Mouse (Mus musculus): ENCODE data around the gene Scyl2. TPM values are rescaled to one million over a fixed set of nuclear protein-coding genes. Genes with fewer than 3 reads are reported as not detected.
"Not testable (repeated sequence)": the region's sequence is repeated elsewhere in the genome, so short reads cannot be mapped to it uniquely, and the experiment has no call there.

Gene Scyl2
- polyA plus RNA-seq, 1 experiment from 2014 or later = 6.2 TPM

DNA sequence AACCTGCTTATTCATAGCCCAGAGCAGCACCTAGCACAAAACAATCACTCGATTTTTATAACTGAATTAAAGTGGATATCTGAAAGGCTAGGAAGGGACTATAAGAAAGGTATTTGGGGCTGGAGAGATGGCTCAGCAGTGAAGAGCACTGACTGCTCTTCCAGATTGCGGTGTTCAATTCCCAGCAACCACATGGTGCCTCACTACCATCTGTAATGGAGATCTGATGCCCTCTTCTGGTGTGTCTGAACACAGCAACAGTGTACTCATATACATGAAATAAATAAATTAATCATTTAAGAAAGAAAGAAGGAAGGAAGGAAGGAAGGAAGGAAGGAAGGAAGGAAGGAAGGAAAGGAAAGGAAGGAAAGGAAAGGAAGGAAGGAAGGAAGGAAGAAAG, 10.2 kb upstream of the Scyl2 start:
- not testable (repeated sequence) for H3K27me3 ChIP-seq (ENCODE audit: insufficient read depth, poor library complexity, severe bottlenecking); H3K36me3 ChIP-seq; H3K9me3 ChIP-seq; H3K27ac ChIP-seq; H3K4me1 ChIP-seq; H3K4me3 ChIP-seq; DNase-seq (ENCODE audit: low spot score)
- WGBS = 58% methylated on average over 2 of the region's 2 CpGs

DNA sequence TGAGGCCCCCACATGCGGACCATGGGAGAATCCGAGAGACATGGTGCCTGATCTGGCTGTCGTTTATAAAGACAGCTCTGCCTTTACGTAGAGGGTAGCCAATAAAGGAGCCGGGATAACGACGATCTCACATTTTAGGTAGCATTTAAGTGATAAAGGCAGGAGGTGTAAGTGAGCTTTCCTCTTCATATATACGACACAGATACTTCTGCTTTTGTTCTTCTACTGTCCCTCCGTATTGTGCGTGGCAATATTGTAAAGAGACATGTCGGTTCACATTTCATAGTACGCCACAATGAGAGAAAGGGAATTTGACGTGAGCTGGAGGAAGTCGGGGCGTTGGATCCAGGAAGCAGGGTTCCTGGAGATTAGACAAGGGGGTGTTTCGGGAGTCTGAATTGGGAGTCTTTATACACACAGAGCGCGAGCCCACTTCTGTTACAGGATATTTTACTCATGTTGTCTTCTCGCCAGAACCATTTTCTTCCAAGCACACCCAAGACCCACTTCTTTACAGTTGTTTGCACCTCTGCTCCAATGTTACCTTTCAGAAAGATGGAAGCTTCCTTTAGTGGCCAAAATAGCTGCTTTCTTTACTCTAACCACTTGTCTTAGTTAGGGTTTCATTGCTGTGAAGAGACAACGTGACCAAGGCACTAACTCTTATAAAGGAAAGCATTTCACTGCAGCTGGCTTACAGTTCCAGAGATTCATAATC, 9.3 kb upstream of the Scyl2 start:
- no peak overlapping the region for H3K27ac ChIP-seq
- H3K4me3 ChIP-seq = no peak overlapping the region
- H3K4me1 ChIP-seq = no peaks in the 10 kb centered on the region
- H3K27me3 ChIP-seq (ENCODE audit: insufficient read depth, poor library complexity, severe bottlenecking) = no peaks in the 10 kb centered on the region
- no peak for DNase-seq (ENCODE audit: low spot score)
- 73% methylated on average over 20 of the region's 20 CpGs for WGBS
- H3K9me3 ChIP-seq = no peaks in the 10 kb centered on the region
- H3K36me3 ChIP-seq = no peaks in the 10 kb centered on the region

DNA sequence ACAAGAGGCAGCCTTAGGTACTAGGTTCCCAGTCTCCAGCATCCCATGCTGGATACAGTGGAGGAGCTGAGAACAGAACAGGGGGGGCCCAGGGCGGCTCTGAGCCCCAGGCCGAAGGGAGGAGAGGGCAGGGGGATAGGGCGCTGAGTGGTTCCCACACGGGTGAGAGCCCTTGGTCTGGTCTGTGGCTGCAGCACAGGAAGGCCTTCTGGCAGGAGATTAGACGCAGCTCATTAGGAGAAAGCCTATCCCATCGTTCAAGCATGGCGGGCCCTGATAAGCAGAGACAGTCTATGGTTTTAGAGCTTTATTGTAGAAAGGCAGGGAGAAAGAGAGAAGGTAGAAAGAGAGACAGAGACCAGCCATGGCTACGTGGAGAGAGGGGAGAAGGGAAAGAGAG, 3.9 kb upstream of the Scyl2 start:
- no peak for DNase-seq (ENCODE audit: low spot score)
- no peaks in the 10 kb centered on the region for H3K27me3 ChIP-seq (ENCODE audit: insufficient read depth, poor library complexity, severe bottlenecking)
- no peak overlapping the region for H3K4me3 ChIP-seq
- H3K36me3 ChIP-seq = no peaks in the 10 kb centered on the region
- H3K4me1 ChIP-seq = peaks cover 3% of the 10 kb centered on the region; the same call in 1 of the 2 replicates
- no peaks in the 10 kb centered on the region for H3K9me3 ChIP-seq
- no peak overlapping the region for H3K27ac ChIP-seq
- 52% methylated on average over 8 of the region's 8 CpGs for WGBS

DNA sequence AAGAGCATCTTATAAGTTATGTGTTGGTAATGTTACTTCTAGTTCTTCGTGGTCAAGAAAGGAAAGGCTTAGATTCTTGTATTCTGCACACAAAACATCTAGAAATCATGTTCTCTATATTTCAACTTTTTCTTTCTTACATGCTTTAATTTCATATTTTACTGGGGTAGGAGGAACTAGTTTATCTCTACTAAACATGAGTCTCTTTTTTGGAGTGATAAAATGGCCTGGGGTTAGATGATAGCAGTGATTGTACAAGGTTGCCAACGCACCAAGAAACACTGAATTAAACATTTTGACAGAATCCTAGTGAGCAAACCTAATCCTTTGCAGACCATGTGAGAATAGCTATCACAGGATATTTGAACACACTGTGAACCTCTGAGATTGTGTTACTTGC, 1.4 kb upstream of the Scyl2 start:
- H3K4me1 ChIP-seq = peaks cover 5% of the 10 kb centered on the region; the same call in 1 of the 2 replicates
- H3K9me3 ChIP-seq = no peaks in the 10 kb centered on the region
- no peak overlapping the region for H3K4me3 ChIP-seq
- H3K36me3 ChIP-seq = peaks cover 6% of the 10 kb centered on the region; the same call in 1 of the 2 replicates
- WGBS = 83% methylated on average over 2 of the region's 2 CpGs
- DNase-seq (ENCODE audit: low spot score) = no peak
- no peaks in the 10 kb centered on the region for H3K27me3 ChIP-seq (ENCODE audit: insufficient read depth, poor library complexity, severe bottlenecking)
- H3K27ac ChIP-seq = no peak overlapping the region

DNA sequence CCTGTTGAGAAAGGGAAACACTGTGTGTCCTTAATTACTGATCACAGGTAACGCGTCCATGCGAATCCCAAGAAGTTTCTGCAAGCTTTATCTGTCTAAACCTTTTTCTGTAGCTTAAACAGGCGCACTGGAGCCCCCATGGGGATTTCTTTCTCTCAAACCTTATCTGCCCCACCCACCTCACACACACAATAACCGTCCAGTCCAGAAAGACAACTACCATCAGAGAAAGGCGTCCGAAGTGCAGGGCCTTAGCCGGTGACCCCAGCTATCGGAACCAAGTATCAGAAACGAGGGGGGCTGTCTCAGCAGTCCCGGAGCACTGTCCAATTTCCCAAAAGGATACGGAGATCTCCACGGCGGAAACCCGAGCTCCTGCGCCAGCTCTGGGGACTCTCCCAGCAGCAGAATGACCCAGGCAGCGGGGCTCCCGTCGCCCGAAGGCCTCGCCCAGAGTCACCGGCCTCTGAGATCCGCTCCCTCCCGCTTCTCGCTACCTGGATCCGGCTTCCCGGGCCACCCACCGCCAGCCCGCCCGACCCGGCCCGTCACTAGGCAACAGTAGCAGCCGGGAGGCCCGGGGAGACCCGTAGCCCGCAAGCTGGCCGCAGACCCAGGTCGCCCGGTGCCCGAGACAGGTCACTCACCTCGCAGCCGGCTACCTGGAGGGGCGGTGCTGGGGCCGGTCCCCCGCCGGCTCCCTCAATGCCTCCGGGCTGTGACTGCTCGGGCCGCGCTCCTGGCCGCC, 520 bp downstream of the Scyl2 start:
- WGBS = under 1% methylated on average over 48 of the region's 51 CpGs
- peak overlapping the region; percentile 100 for H3K4me3 ChIP-seq
- H3K36me3 ChIP-seq = peaks cover 6% of the 10 kb centered on the region; the same call in 1 of the 2 replicates
- H3K27ac ChIP-seq = peak overlapping the region; percentile 92
- DNase-seq (ENCODE audit: low spot score) = peak; percentile 87
- no peaks in the 10 kb centered on the region for H3K27me3 ChIP-seq (ENCODE audit: insufficient read depth, poor library complexity, severe bottlenecking)
- no peaks in the 10 kb centered on the region for H3K9me3 ChIP-seq
- H3K4me1 ChIP-seq = peaks cover 5% of the 10 kb centered on the region; the same call in 1 of the 2 replicates

DNA sequence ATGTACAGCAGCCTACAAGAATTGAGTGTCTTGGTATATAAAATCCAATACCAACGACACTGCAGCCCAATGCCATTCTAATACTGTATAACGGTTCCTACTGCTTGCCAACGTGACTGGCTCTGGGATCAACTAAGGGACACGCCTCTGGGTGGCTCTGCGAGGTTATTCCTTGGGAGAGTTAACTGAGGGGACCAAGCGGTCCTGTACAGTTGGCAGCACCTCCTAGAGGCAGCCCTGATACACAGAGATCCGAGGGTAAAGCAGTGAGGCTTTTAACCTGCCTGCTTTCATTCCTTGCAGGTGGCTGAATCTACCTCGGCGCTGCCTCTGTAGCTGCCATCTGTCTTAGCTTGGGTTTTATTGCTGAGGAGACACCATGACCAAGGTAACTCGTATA, 3.1 kb downstream of the Scyl2 start:
- Histone ChIP-seq H3K4me1 (peaks cover 5% of the 10 kb centered on the region; the same call in 1 of the 2 replicates), H3K27me3 (ENCODE audit: insufficient read depth, poor library complexity, severe bottlenecking) (no peaks in the 10 kb centered on the region), H3K27ac (no peak overlapping the region), H3K36me3 (peaks cover 9% of the 10 kb centered on the region; the same call in 1 of the 2 replicates), H3K4me3 (no peak overlapping the region), H3K9me3 (no peaks in the 10 kb centered on the region)
- no peak for DNase-seq (ENCODE audit: low spot score)
- WGBS = 79% methylated on average over 10 of the region's 10 CpGs

DNA sequence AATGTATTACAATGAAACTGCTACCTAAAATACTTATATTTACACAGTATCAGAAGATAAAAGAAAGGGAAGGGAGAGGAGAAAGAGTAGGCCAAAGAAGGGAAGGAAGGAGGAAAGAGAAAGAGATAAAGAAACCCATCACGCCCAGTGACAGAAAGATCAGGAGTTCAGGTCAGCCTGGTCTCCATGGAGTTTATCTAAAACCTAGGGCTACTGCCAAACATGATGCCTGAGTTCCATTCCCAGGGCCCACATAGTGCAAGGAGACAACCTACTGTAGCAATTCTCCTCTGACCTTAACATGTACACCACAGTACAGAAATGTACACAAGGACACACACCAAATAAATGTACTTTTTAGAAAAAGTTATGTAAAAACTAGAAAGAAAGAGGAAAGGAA, 3.9 kb downstream of the Scyl2 start:
- H3K27me3 ChIP-seq (ENCODE audit: insufficient read depth, poor library complexity, severe bottlenecking) = no peaks in the 10 kb centered on the region
- no peak overlapping the region for H3K4me3 ChIP-seq
- peaks cover 5% of the 10 kb centered on the region; the same call in 1 of the 2 replicates for H3K4me1 ChIP-seq
- no peaks in the 10 kb centered on the region for H3K9me3 ChIP-seq
- WGBS = 55% methylated on average over 1 of the region's 1 CpGs
- H3K27ac ChIP-seq = no peak overlapping the region
- peaks cover 9% of the 10 kb centered on the region; the same call in 1 of the 2 replicates for H3K36me3 ChIP-seq
- DNase-seq (ENCODE audit: low spot score) = no peak

DNA sequence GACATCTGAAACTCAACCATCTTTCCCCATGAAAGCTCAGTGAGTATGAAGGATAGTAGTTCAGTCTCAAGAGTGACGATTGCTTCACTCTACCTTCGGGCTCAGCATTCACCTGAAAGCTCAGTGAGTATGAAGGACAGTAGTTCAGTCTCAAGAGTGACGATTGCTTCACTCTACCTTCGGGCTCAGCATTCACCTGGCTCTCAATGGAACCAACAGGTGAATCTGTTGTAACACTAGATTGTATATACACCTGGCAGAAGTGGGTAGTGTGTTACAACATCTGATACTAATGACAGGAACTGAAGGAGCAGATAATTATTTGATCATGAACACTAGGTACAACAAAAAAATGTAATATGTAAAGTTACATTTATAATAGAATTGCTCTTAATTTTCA, 4.4 kb downstream of the Scyl2 start:
- no peak overlapping the region for H3K27ac ChIP-seq
- H3K4me1 ChIP-seq = peaks cover 5% of the 10 kb centered on the region; the same call in 1 of the 2 replicates
- WGBS = 95% methylated on average over 4 of the region's 4 CpGs
- no peaks in the 10 kb centered on the region for H3K27me3 ChIP-seq (ENCODE audit: insufficient read depth, poor library complexity, severe bottlenecking)
- no peak for DNase-seq (ENCODE audit: low spot score)
- H3K9me3 ChIP-seq = no peaks in the 10 kb centered on the region
- H3K36me3 ChIP-seq = peaks cover 9% of the 10 kb centered on the region; the same call in 1 of the 2 replicates
- H3K4me3 ChIP-seq = no peak overlapping the region

DNA sequence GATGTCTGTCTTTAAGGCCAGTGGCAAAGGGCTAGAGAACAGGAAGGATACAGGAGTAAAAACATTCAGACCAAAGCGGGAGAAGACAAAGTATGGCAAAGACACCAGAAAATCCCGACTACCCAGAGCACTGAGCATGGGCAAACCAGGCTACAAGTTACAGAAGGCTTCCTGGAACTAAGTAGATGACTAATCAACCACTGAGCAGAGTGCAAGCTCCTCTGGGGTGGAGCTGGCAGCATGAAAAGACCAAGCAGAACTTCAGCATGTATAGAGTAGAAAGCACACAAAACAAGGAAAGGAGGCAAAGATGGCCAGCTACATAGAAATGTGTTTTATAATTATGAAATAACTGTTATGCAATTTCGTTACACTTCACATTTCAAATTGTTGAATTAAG, 5.6 kb downstream of the Scyl2 start:
- Histone ChIP-seq H3K4me1 (peaks cover 5% of the 10 kb centered on the region; the same call in 1 of the 2 replicates), H3K27me3 (ENCODE audit: insufficient read depth, poor library complexity, severe bottlenecking) (no peaks in the 10 kb centered on the region), H3K9me3 (no peaks in the 10 kb centered on the region), H3K4me3 (no peak overlapping the region), H3K27ac (no peak overlapping the region), H3K36me3 (peaks cover 9% of the 10 kb centered on the region; the same call in 1 of the 2 replicates)
- no peak for DNase-seq (ENCODE audit: low spot score)
- 82% methylated on average over 3 of the region's 3 CpGs for WGBS

DNA sequence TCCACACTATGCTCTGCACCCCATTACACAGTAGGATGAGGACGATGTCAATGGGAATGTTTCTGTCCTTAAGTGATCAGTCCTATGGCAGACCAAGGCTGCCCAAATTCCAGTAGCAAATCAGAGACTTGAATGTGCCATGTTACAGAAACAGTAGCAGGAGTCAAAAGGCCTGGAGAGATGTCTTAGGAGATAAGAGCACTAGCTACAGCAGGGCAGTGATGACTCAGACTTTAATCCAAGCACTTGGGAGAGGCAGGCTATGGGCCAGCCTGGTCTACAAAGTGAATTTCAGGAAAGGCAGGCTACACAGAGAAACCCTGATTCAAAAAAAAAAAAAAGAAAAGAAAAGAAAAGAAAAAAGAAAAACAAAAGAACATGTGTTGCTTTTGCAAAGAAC, 6.6 kb downstream of the Scyl2 start:
- no peaks in the 10 kb centered on the region for H3K4me1 ChIP-seq
- peaks cover 9% of the 10 kb centered on the region; the same call in 1 of the 2 replicates for H3K36me3 ChIP-seq
- H3K27me3 ChIP-seq (ENCODE audit: insufficient read depth, poor library complexity, severe bottlenecking) = no peaks in the 10 kb centered on the region
- no peak overlapping the region for H3K27ac ChIP-seq
- 98% methylated on average over 1 of the region's 1 CpGs for WGBS
- H3K9me3 ChIP-seq = no peaks in the 10 kb centered on the region
- DNase-seq (ENCODE audit: low spot score) = no peak
- H3K4me3 ChIP-seq = no peak overlapping the region

DNA sequence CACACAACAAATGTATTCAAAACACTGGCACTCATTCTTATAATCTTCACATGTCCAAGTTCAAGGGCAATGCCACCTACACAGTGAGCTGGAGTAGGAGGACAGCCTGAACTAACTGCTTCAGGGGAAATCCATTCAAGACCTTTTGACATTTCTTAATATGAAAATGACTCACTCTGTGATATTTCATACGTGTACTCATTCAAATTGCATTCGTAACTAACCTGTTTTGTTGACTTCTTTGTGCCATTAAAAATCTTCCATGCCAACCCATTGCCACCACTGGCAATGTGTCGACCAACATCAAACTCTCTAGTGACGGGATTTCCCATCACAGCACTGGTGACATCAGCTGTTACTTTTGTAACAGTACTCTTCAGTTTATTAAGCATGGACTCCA, 8.0 kb downstream of the Scyl2 start:
- 89% methylated on average over 4 of the region's 4 CpGs for WGBS
- DNase-seq (ENCODE audit: low spot score) = no peak
- H3K36me3 ChIP-seq = peaks cover 4% of the 10 kb centered on the region; the same call in 1 of the 2 replicates

DNA sequence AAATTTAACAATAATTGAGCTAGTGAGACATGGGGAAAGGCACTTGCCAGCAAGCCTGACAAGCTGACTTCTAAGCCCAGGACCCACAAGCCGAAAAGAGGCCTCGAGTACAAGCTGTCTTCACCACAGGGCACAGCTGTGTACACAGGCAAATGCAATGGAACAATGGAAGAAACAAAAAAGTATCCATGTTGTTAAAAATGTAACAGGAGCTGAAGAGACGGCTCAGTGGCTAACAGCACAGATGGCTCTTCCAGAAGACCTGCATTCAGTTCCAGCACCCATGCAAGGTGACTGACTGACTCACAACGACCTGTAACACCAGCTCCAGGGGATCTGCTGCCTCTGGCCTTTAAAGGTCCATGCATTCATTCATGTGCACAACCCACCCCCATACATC, 9.5 kb downstream of the Scyl2 start:
- H3K36me3 ChIP-seq = 0 out of 2 replicates have a peak, but pooled peaks cover 3% of the 10 kb centered on the region
- H3K27ac ChIP-seq = no peak overlapping the region
- H3K4me3 ChIP-seq = no peak overlapping the region
- H3K4me1 ChIP-seq = 0 out of 2 replicates have a peak, but pooled peaks cover 5% of the 10 kb centered on the region
- DNase-seq (ENCODE audit: low spot score) = no peak
- no peaks in the 10 kb centered on the region for H3K27me3 ChIP-seq (ENCODE audit: insufficient read depth, poor library complexity, severe bottlenecking)
- no peaks in the 10 kb centered on the region for H3K9me3 ChIP-seq
- 89% methylated on average over 4 of the region's 4 CpGs for WGBS

More for the DNA sequence above, 8.0 kb downstream of the Scyl2 start:
- H3K9me3 ChIP-seq = no peaks in the 10 kb centered on the region
- 0 out of 2 replicates have a peak, but pooled peaks cover under 1% of the 10 kb centered on the region for H3K4me1 ChIP-seq
- H3K27me3 ChIP-seq (ENCODE audit: insufficient read depth, poor library complexity, severe bottlenecking) = no peaks in the 10 kb centered on the region
- H3K27ac ChIP-seq = no peak overlapping the region
- H3K4me3 ChIP-seq = no peak overlapping the region

DNA sequence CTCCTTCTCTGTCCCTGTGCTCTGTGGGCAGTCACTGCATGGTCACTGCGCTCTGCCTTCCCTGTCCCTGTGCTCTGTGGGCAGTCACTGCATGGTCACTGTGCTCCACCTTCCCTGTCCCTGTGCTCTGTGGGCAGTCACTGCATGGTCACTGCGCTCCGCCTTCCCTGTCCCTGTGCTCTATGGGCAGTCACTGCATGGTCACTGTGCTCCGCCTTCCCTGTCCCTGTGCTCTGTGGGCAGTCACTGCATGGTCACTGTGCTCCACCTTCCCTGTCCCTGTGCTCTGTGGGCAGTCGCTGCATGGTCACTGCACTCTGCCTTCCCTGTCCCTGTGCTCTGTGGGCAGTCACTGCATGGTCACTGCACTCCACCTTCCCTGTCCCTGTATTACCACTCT, 15.7 kb downstream of the Scyl2 start:
- H3K4me1 ChIP-seq = not testable (repeated sequence)
- WGBS = 89% methylated on average over 5 of the region's 5 CpGs

More for the DNA sequence above, 15.7 kb downstream of the Scyl2 start:
- H3K36me3 ChIP-seq; H3K27ac ChIP-seq; H3K9me3 ChIP-seq; H3K27me3 ChIP-seq (ENCODE audit: insufficient read depth, poor library complexity, severe bottlenecking); H3K4me3 ChIP-seq; DNase-seq (ENCODE audit: low spot score): not testable (repeated sequence)

Measured in heart, embryonic 10.5 days (tissue).